Mouse (Mus musculus): Measurements from ENCODE around the gene Antxr1. TPM values are rescaled to one million over a fixed set of nuclear protein-coding genes. Genes with fewer than 3 reads are reported as not detected.

The Antxr1 gene
- total RNA-seq, 2 experiments from 2014 or later, result 11.6 to 14.4 TPM

- DNase-seq (ENCODE audit: low spot score in 2 of 2), result no peak
Measured at GRCm38 (mm10) chr6:87202048-87202605, 133.5 kb downstream of the Antxr1 start.

GRCm38 (mm10) chr6:87189755-87190154, 145.9 kb downstream of the Antxr1 start:
- DNase-seq (ENCODE audit: low spot score in 2 of 2), result no peak

GRCm38 (mm10) chr6:87186988-87187387, 148.6 kb downstream of the Antxr1 start:
- peak; percentile 69 for DNase-seq (ENCODE audit: low spot score in 2 of 2)

GRCm38 (mm10) chr6:87184418-87184817, 151.2 kb downstream of the Antxr1 start:
- no peak for DNase-seq (ENCODE audit: low spot score in 2 of 2)

GRCm38 (mm10) chr6:87183981-87184380, 151.6 kb downstream of the Antxr1 start:
- DNase-seq (ENCODE audit: low spot score in 2 of 2), result no peak

GRCm38 (mm10) chr6:87183159-87183558, 152.5 kb downstream of the Antxr1 start:
- peak; percentile 84 to 88 for DNase-seq (ENCODE audit: low spot score in 2 of 2)

GRCm38 (mm10) chr6:87182736-87183135, 152.9 kb downstream of the Antxr1 start:
- no peak for DNase-seq (ENCODE audit: low spot score in 2 of 2)

GRCm38 (mm10) chr6:87171461-87171860, 164.2 kb downstream of the Antxr1 start:
- DNase-seq (ENCODE audit: low spot score in 2 of 2), result no peak

GRCm38 (mm10) chr6:87170875-87171274, 164.7 kb downstream of the Antxr1 start:
- peak; percentile 55 to 63 for DNase-seq (ENCODE audit: low spot score in 2 of 2)

GRCm38 (mm10) chr6:87170277-87170676, 165.3 kb downstream of the Antxr1 start:
- DNase-seq (ENCODE audit: low spot score in 2 of 2), result no peak

- DNase-seq (ENCODE audit: low spot score in 2 of 2), result no peak
Measured at GRCm38 (mm10) chr6:87168021-87168420, 167.6 kb downstream of the Antxr1 start.

- no peak for DNase-seq (ENCODE audit: low spot score in 2 of 2)
Measured at GRCm38 (mm10) chr6:87166673-87167305, 168.8 kb downstream of the Antxr1 start.

- DNase-seq (ENCODE audit: low spot score in 2 of 2), result peak; percentile 66 to 81
Measured at GRCm38 (mm10) chr6:87165536-87166311, 169.9 kb downstream of the Antxr1 start.

GRCm38 (mm10) chr6:87161391-87162263, 174.0 kb downstream of the Antxr1 start:
- DNase-seq (ENCODE audit: low spot score in 2 of 2), result no peak

- DNase-seq (ENCODE audit: low spot score in 2 of 2), result no peak
Measured at GRCm38 (mm10) chr6:87160196-87160595, 175.4 kb downstream of the Antxr1 start.

GRCm38 (mm10) chr6:87158062-87158623, 177.5 kb downstream of the Antxr1 start:
- no peak for DNase-seq (ENCODE audit: low spot score in 2 of 2)

GRCm38 (mm10) chr6:87153836-87154235, 181.8 kb downstream of the Antxr1 start:
- no peak for DNase-seq (ENCODE audit: low spot score in 2 of 2)

- DNase-seq (ENCODE audit: low spot score in 2 of 2), result no peak
Measured at GRCm38 (mm10) chr6:87153231-87153580, 182.4 kb downstream of the Antxr1 start.

- DNase-seq (ENCODE audit: low spot score in 2 of 2), result no peak
Measured at GRCm38 (mm10) chr6:87152461-87153230, 183.0 kb downstream of the Antxr1 start.

- DNase-seq (ENCODE audit: low spot score in 2 of 2), result no peak
Measured at GRCm38 (mm10) chr6:87151427-87151826, 184.2 kb downstream of the Antxr1 start.

Measured in left cerebral cortex, adult 18-20 months (tissue).